Mouse (Mus musculus): ENCODE results near the gene Tcl1b4. TPM values are rescaled to one million over a fixed set of nuclear protein-coding genes. Genes with fewer than 3 reads are reported as not detected.

The Tcl1b4 gene
- polyA plus RNA-seq, 1 experiment from 2014 or later = not detected

DNA sequence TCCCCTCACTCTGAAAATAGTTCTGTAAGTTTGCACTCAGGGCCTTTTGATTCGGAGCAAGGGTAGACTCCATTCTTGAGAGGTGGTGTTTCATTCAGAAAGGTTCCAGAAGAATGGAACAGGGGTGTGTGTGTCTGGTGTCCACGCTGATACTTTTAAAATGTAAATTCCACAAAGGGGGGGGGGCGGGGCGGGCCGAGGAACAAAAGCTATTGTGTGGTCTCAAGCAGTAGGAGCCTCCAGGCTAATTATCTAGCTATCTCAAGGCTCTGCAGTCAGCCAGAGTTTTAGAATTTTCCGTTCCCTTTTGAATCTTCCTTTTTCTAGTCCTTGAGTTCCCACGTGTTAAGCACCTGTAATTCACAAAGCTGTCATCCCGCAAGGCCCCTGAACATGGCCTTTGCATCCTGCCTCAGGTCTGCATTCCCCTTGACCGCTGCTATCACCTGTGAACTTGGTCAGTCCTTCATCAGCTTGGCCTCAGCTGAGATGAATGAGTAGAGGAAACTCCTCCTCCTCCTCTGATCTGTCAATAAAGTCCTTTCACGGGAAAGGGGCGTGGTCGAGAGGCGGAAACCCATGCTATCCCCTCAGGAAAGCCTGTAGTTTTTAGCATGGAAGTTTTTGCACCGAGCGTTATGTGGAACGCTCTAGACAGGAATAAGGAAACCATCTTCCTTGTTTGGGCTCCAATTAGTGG, 23.0 kb downstream of the Tcl1b4 start:
- 55% methylated on average over 16 of the region's 16 CpGs for WGBS
- H3K9me3 ChIP-seq (ENCODE audit: control insufficient read depth, low read length) = no peaks in the 10 kb centered on the region
- H3K36me3 ChIP-seq (ENCODE audit: control insufficient read depth, insufficient read depth, low read length) = no peaks in the 10 kb centered on the region
- ATAC-seq (ENCODE audit: low FRiP score, low TSS enrichment) (no peak), DNase-seq (ENCODE audit: low spot score) (no peak)
- no peak overlapping the region for H3K4me3 ChIP-seq (ENCODE audit: low read depth, low read length)
- H3K4me2 ChIP-seq (replicated peaks; ENCODE audit: low read depth) = no peak overlapping the region
- no peak overlapping the region for H3K27ac ChIP-seq (replicated peaks)
- no peak overlapping the region for H3K9ac ChIP-seq (ENCODE audit: low read length)
- no peaks in the 10 kb centered on the region for H3K4me1 ChIP-seq (replicated peaks; ENCODE audit: control insufficient read depth, insufficient read depth)
- H3K27me3 ChIP-seq (ENCODE audit: control insufficient read depth, insufficient read depth, low read length) = no peaks in the 10 kb centered on the region
- TF ChIP-seq CTCF (IDR thresholded peaks at IDR 0.05; ENCODE audit: low read depth) (no peak), EP300 (optimal IDR thresholded peaks at IDR 0.05) (no peak)

DNA sequence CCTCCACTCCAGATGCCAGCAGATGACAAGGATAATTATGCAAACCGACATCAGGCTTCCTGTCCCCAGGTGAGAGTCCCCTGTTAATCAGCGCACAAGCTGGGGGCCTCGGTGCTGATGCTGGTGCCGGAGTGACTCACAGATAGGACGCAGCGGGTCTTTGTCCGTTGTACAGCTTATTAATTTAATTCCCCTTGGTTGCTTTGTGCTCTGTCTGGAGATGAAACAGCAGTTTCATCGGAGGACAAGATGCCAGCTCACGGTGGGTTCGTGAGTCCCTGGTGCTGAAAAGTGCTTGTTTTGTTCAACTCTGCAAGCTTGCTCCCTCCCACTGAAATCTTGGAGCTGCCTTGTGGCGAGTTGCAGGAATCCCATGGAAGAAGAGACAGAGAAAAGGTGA, 32.6 kb downstream of the Tcl1b4 start:
- H3K4me1 ChIP-seq (replicated peaks; ENCODE audit: control insufficient read depth, insufficient read depth) = no peaks in the 10 kb centered on the region
- no peaks in the 10 kb centered on the region for H3K9me3 ChIP-seq (ENCODE audit: control insufficient read depth, low read length)
- no peak overlapping the region for H3K4me2 ChIP-seq (replicated peaks; ENCODE audit: low read depth)
- no peak overlapping the region for H3K27ac ChIP-seq (replicated peaks)
- ATAC-seq (ENCODE audit: low FRiP score, low TSS enrichment) (no peak), DNase-seq (ENCODE audit: low spot score) (no peak)
- H3K36me3 ChIP-seq (ENCODE audit: control insufficient read depth, insufficient read depth, low read length) = no peaks in the 10 kb centered on the region
- no peak overlapping the region for H3K9ac ChIP-seq (ENCODE audit: low read length)
- TF ChIP-seq EP300 (optimal IDR thresholded peaks at IDR 0.05) = no peak
- H3K27me3 ChIP-seq (ENCODE audit: control insufficient read depth, insufficient read depth, low read length) = no peaks in the 10 kb centered on the region
- WGBS = 69% methylated on average over 11 of the region's 11 CpGs
- H3K4me3 ChIP-seq (ENCODE audit: low read depth, low read length) = no peak overlapping the region

DNA sequence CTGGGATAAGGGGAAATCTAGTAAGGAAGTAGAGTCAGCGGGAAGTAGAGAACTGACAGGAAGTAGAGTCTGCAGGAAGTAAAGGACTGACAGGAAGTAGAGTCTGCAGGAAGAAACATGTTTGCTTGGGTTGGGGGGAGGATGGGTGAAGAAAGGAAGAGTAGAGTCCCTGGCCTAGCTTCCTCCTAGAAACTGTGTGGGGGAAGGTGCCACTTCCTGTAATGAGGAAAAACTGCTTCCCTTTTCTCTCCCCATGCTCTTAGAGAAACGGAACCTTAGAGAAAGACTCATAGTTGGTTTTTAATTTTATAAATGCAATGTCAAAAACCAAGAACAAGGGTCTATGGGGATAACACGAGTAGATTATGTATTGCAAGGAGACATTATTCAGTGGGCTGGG, 33.3 kb downstream of the Tcl1b4 start:
- H3K4me1 ChIP-seq (replicated peaks; ENCODE audit: control insufficient read depth, insufficient read depth) = no peaks in the 10 kb centered on the region
- no peak for DNase-seq (ENCODE audit: low spot score)
- no peaks in the 10 kb centered on the region for H3K9me3 ChIP-seq (ENCODE audit: control insufficient read depth, low read length)
- H3K27ac ChIP-seq (replicated peaks) = no peak overlapping the region
- no peak overlapping the region for H3K4me2 ChIP-seq (replicated peaks; ENCODE audit: low read depth)
- H3K27me3 ChIP-seq (ENCODE audit: control insufficient read depth, insufficient read depth, low read length) = no peaks in the 10 kb centered on the region
- H3K4me3 ChIP-seq (ENCODE audit: low read depth, low read length) = no peak overlapping the region
- TF ChIP-seq CTCF (IDR thresholded peaks at IDR 0.05; ENCODE audit: low read depth) = no peak
- TF ChIP-seq EP300 (optimal IDR thresholded peaks at IDR 0.05) = no peak
- 73% methylated on average over 3 of the region's 3 CpGs for WGBS
- no peak for ATAC-seq (ENCODE audit: low FRiP score, low TSS enrichment)
- H3K36me3 ChIP-seq (ENCODE audit: control insufficient read depth, insufficient read depth, low read length) = no peaks in the 10 kb centered on the region
- no peak overlapping the region for H3K9ac ChIP-seq (ENCODE audit: low read length)

DNA sequence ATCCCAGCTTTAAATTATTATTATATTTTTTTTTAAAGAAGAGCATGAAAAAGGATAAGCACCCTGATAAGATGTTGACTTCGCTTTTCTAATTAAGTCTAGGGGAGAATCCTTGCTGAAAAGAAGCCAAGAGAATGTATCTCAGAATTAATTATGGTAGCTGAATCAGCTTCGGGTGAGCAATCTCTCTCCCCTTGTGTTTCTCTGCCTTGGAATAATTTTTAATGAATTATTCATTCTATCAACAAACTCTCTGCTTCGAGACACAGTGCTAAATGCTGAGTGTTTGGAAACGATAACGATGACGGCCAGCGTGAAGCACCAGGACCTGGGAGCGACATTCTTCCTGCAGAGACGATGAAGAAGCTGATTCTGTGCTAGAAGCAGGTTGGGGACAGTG, 37.3 kb downstream of the Tcl1b4 start:
- DNase-seq (ENCODE audit: low spot score) (no peak), ATAC-seq (ENCODE audit: low FRiP score, low TSS enrichment) (no peak)
- no peaks in the 10 kb centered on the region for H3K9me3 ChIP-seq (ENCODE audit: control insufficient read depth, low read length)
- no peak overlapping the region for H3K4me2 ChIP-seq (replicated peaks; ENCODE audit: low read depth)
- no peaks in the 10 kb centered on the region for H3K36me3 ChIP-seq (ENCODE audit: control insufficient read depth, insufficient read depth, low read length)
- WGBS = 79% methylated on average over 9 of the region's 9 CpGs
- no peak overlapping the region for H3K27ac ChIP-seq (replicated peaks)
- no peak overlapping the region for H3K9ac ChIP-seq (ENCODE audit: low read length)
- H3K4me1 ChIP-seq (replicated peaks; ENCODE audit: control insufficient read depth, insufficient read depth) = no peaks in the 10 kb centered on the region
- TF ChIP-seq EP300 (optimal IDR thresholded peaks at IDR 0.05) = no peak
- TF ChIP-seq CTCF (IDR thresholded peaks at IDR 0.05; ENCODE audit: low read depth) = no peak
- no peaks in the 10 kb centered on the region for H3K27me3 ChIP-seq (ENCODE audit: control insufficient read depth, insufficient read depth, low read length)
- H3K4me3 ChIP-seq (ENCODE audit: low read depth, low read length) = no peak overlapping the region

DNA sequence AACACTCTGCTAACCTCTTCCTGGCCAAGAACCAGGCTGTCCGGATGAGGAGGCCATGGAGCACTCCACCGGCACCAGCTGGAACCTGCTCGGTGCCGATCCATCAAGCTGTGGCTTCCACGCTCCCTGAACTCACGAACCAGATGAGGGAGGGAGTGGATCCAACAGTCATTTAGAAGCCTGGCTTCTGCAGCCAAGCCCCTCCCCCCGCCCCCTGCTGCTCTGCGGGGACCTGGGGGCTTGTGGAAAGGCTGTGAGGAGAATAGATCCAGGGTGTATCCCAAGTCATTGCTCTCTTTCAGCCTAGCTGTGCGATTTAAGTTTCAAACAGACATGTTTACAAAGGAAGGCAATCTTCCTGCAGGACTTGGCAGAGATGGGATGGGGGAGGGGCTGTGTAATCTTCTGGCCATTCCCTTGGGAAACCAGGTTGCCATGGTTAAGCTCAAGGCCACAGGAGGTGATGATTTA, 47.0 kb downstream of the Tcl1b4 start:
- ATAC-seq (ENCODE audit: low FRiP score, low TSS enrichment) = no peak; the same call in 1 of the 2 replicates

DNA sequence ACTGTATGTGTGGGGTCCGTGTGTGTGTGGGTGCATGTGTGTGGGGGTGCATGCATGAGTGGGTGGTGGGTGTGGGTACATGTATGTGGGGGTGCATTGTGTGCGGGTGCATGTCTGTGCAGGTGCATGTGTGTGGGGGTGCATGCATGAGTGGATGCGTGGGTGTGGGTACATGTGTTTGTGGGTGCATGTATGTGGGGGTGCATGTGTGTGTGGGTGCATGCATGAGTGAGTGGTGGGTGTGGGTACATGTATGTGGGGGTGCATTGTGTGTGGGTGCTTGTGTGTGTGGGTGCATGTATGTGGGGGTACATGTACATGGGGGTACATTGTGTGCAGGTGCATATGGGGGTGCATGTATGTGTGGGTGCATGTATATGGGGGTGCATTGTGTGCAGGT, 52.0 kb downstream of the Tcl1b4 start:
- ATAC-seq (ENCODE audit: low FRiP score, low TSS enrichment) = no peak

More for the DNA sequence above, 47.0 kb downstream of the Tcl1b4 start:
- H3K36me3 ChIP-seq (ENCODE audit: control insufficient read depth, insufficient read depth, low read length) = no peaks in the 10 kb centered on the region
- no peaks in the 10 kb centered on the region for H3K9me3 ChIP-seq (ENCODE audit: control insufficient read depth, low read length)
- H3K27me3 ChIP-seq (ENCODE audit: control insufficient read depth, insufficient read depth, low read length) = no peaks in the 10 kb centered on the region
- H3K9ac ChIP-seq (ENCODE audit: low read length) = no peak overlapping the region
- TF ChIP-seq CTCF (IDR thresholded peaks at IDR 0.05; ENCODE audit: low read depth) (no peak), EP300 (optimal IDR thresholded peaks at IDR 0.05) (no peak)
- H3K4me3 ChIP-seq (ENCODE audit: low read depth, low read length) = no peak overlapping the region
- no peak overlapping the region; the same call in 1 of the 2 replicates for H3K4me2 ChIP-seq (replicated peaks; ENCODE audit: low read depth)
- H3K4me1 ChIP-seq (replicated peaks; ENCODE audit: control insufficient read depth, insufficient read depth) = no peaks in the 10 kb centered on the region
- WGBS = 6% methylated on average over 9 of the region's 9 CpGs
- no peak overlapping the region for H3K27ac ChIP-seq (replicated peaks)
- DNase-seq (ENCODE audit: low spot score) = no peak

More for the DNA sequence above, 52.0 kb downstream of the Tcl1b4 start:
- H3K4me3 ChIP-seq (ENCODE audit: low read depth, low read length) = no peak overlapping the region
- no peak overlapping the region for H3K9ac ChIP-seq (ENCODE audit: low read length)
- H3K9me3 ChIP-seq (ENCODE audit: control insufficient read depth, low read length) = no peaks in the 10 kb centered on the region
- no peaks in the 10 kb centered on the region for H3K27me3 ChIP-seq (ENCODE audit: control insufficient read depth, insufficient read depth, low read length)
- H3K36me3 ChIP-seq (ENCODE audit: control insufficient read depth, insufficient read depth, low read length) = no peaks in the 10 kb centered on the region
- no peak overlapping the region for H3K4me2 ChIP-seq (replicated peaks; ENCODE audit: low read depth)
- no peaks in the 10 kb centered on the region for H3K4me1 ChIP-seq (replicated peaks; ENCODE audit: control insufficient read depth, insufficient read depth)
- no peak overlapping the region for H3K27ac ChIP-seq (replicated peaks)
- TF ChIP-seq CTCF (IDR thresholded peaks at IDR 0.05; ENCODE audit: low read depth) (no peak), EP300 (optimal IDR thresholded peaks at IDR 0.05) (no peak)
- no peak for DNase-seq (ENCODE audit: low spot score)
- 90% methylated on average over 3 of the region's 3 CpGs for WGBS

Other genes with a start within 250 kb of the Tcl1b4 start
- gene Syne3, start 192.1 kb upstream of the Tcl1b4 start, polyA plus RNA-seq (2015; fragmentation: Nextera tagmentation; extraction: Ambion mirVana) = 0.62 and 0.72 TPM in 2 replicates
- 125 and 134 TPM in 2 replicates for gene Glrx5, start 169.3 kb upstream of the Tcl1b4 start, polyA plus RNA-seq (2015; fragmentation: Nextera tagmentation; extraction: Ambion mirVana)
- not detected in 2 replicates for gene Tcl1b2, start 55.9 kb upstream of the Tcl1b4 start, polyA plus RNA-seq (2015; fragmentation: Nextera tagmentation; extraction: Ambion mirVana)
- gene Tcl1b1, start 42.3 kb upstream of the Tcl1b4 start, polyA plus RNA-seq (2015; fragmentation: Nextera tagmentation; extraction: Ambion mirVana) = not detected in 2 replicates
- not detected in 2 replicates for gene Tcl1b5, start 25.6 kb upstream of the Tcl1b4 start, polyA plus RNA-seq (2015; fragmentation: Nextera tagmentation; extraction: Ambion mirVana)
- not detected in 2 replicates for gene Tcl1b3, start 10.9 kb upstream of the Tcl1b4 start, polyA plus RNA-seq (2015; fragmentation: Nextera tagmentation; extraction: Ambion mirVana)
- not detected in 2 replicates for gene Tcl1, start 20.8 kb downstream of the Tcl1b4 start, polyA plus RNA-seq (2015; fragmentation: Nextera tagmentation; extraction: Ambion mirVana)
- gene Tunar, start 131.9 kb downstream of the Tcl1b4 start, polyA plus RNA-seq (2015; fragmentation: Nextera tagmentation; extraction: Ambion mirVana) = 0.06 and 0.07 TPM in 2 replicates